Mouse (Mus musculus): ENCODE results near the gene Olfr1442. TPM values are rescaled to one million over a fixed set of nuclear protein-coding genes. Genes with fewer than 3 reads are reported as not detected.
"Not testable (repeated sequence)": the region's sequence is repeated elsewhere in the genome, so short reads cannot be mapped to it uniquely, and the experiment has no call there.

Olfr1442 gene
- not detected in 2 replicates for polyA plus RNA-seq (2015; fragmentation: Nextera tagmentation; extraction: Ambion mirVana)

DNA sequence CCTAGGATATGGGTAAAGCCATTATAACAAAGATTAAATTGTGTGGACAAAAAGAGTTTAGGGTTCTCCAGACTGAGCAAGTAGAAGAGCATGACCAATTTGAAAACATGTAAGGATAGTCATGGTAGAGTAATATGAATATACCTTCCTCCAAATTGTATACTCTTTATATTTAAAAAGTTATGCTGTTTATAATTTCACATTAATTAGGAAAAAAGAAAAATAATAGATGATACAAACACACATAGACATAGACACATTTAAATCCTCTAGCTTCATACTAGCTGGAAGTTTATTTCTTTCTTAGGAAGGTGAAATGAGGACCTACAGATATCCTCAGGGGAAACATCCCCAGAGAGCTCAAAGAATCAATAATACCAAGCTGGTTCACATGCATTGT lies at the start of gene Olfr1442:
Olfr1442 (plus strand) TSS at position 301 of the 400 bp plus-strand sequence.
- H3K4me1 ChIP-seq = no peaks in the 10 kb centered on the region
- no peak for ATAC-seq (ENCODE audit: insufficient number of reproducible peaks, low FRiP score, low TSS enrichment, low read depth)
- H3K9ac ChIP-seq = no peak within 1 kb of the TSS
- no peak within 1 kb of the TSS for H3K27ac ChIP-seq
- no peaks in the 10 kb centered on the region for H3K27me3 ChIP-seq
- H3K9me3 ChIP-seq = no peaks in the 10 kb centered on the region
- no peaks in the 10 kb centered on the region for H3K36me3 ChIP-seq
- no peak within 1 kb of the TSS for H3K4me2 ChIP-seq
- no peak within 1 kb of the TSS for H3K4me3 ChIP-seq

DNA sequence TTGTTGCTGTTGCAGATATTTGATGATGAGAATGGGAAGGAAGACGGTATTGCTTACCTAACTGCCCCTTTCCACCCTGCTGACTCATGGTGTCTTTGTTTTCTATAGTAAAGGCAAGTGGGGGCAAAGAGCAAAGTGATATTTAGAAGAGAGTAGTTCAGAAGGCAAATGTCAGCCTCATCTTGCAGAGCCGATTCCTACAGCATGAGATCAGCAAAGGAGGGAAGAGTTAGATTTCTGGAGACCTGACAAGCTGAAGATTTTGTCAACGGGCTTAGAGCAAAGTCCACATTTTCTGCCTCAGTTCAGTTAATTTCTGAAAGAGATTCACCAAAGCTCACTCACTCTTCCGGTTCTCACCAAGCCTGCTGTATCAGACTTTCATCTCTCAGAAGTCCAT lies 37.1 kb upstream of the Olfr1442 start, which contains the start of gene Glyat:
Glyat (plus strand) TSS at position 133 of the 400 bp plus-strand sequence.
- no peaks in the 10 kb centered on the region for H3K9me3 ChIP-seq
- ATAC-seq (ENCODE audit: insufficient number of reproducible peaks, low FRiP score, low TSS enrichment, low read depth) = no peak
- H3K27ac ChIP-seq = no peak within 1 kb of the TSS
- H3K27me3 ChIP-seq = no peaks in the 10 kb centered on the region
- H3K4me1 ChIP-seq = no peaks in the 10 kb centered on the region
- no peaks in the 10 kb centered on the region for H3K36me3 ChIP-seq
- H3K4me2 ChIP-seq = no peak within 1 kb of the TSS
- H3K9ac ChIP-seq = no peak within 1 kb of the TSS
- WGBS = 83% methylated on average over 4 of the region's 4 CpGs
- H3K4me3 ChIP-seq = no peak within 1 kb of the TSS

GRCm38 (mm10) chr19:12634259-12634658 lies 36.0 kb upstream of the Olfr1442 start:
- H3K4me3 ChIP-seq = no peak overlapping the region
- no peaks in the 10 kb centered on the region for H3K36me3 ChIP-seq
- no peak overlapping the region for H3K9ac ChIP-seq
- no peaks in the 10 kb centered on the region for H3K9me3 ChIP-seq
- H3K4me2 ChIP-seq = no peak overlapping the region
- WGBS = 83% methylated on average over 3 of the region's 3 CpGs
- no peak overlapping the region for H3K27ac ChIP-seq
- ATAC-seq (ENCODE audit: insufficient number of reproducible peaks, low FRiP score, low TSS enrichment, low read depth) = no peak
- no peaks in the 10 kb centered on the region for H3K4me1 ChIP-seq
- no peaks in the 10 kb centered on the region for H3K27me3 ChIP-seq

DNA sequence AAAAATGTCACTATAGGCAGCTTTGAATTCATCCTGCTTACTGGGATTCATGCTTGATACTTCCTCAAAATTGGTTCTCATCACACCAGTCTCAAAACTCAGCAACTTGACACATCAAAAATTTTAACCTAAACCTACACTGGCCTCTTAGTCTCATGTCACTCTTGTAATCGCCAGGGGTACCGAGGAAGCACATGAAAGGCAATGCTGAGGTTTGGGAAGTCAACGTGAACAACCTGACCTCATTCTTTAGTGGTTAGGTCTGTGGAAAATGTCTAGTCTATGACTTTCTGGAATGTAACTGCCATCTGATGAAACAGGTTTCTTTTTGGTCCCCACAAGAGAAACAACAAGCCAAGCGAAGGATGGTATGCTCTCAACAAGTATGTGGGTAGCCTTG lies 35.3 kb upstream of the Olfr1442 start:
- 89% methylated on average over 4 of the region's 4 CpGs for WGBS
- no peaks in the 10 kb centered on the region for H3K9me3 ChIP-seq
- no peaks in the 10 kb centered on the region for H3K4me1 ChIP-seq
- H3K27ac ChIP-seq = no peak overlapping the region
- no peaks in the 10 kb centered on the region for H3K27me3 ChIP-seq
- H3K4me2 ChIP-seq = no peak overlapping the region
- no peaks in the 10 kb centered on the region for H3K36me3 ChIP-seq
- no peak for ATAC-seq (ENCODE audit: insufficient number of reproducible peaks, low FRiP score, low TSS enrichment, low read depth)
- no peak overlapping the region for H3K4me3 ChIP-seq
- H3K9ac ChIP-seq = no peak overlapping the region

DNA sequence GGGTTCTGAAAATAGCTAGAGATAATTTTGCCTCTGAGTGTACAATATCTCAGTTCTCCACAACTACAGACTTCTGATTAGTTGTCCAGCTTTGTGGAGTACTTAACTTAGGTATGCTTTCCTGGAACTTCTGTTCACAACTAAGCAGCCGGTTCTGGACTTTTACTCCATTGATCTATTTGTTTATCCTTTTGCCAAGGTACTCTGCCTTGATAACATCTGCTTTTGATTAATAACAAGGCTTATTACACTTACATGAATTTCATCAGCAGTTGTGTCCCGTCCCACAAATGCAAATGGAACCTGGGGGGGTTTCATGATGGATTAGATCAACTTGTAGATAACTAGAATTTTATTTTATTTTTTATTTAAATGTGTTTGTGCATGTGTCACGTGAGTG lies 33.4 kb upstream of the Olfr1442 start:
- no peak overlapping the region for H3K9ac ChIP-seq
- WGBS = 66% methylated on average over 3 of the region's 3 CpGs
- no peaks in the 10 kb centered on the region for H3K9me3 ChIP-seq
- H3K4me3 ChIP-seq = no peak overlapping the region
- H3K4me2 ChIP-seq = no peak overlapping the region
- H3K27ac ChIP-seq = no peak overlapping the region
- no peak for ATAC-seq (ENCODE audit: insufficient number of reproducible peaks, low FRiP score, low TSS enrichment, low read depth)
- H3K4me1 ChIP-seq = no peaks in the 10 kb centered on the region
- H3K36me3 ChIP-seq = no peaks in the 10 kb centered on the region
- H3K27me3 ChIP-seq = no peaks in the 10 kb centered on the region

DNA sequence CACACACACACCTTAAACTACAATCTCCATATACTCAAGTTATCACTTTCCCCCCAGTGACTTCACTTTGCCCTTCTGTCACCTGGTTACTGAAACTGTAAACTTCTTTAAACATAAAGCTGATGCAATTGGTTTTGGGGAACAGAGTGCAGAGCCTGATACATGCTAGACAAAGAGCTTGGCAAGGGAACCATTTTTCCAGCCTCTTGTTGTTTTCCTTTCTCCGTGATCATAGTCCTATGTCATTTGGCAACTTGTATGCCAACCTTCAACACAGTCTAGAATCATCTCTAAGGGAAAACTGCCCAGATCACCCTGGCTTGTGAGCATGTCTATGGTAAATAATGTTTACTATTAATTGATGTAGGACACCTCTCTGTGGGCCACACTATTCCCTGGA lies 32.2 kb upstream of the Olfr1442 start:
- H3K4me2 ChIP-seq = no peak overlapping the region
- ATAC-seq (ENCODE audit: insufficient number of reproducible peaks, low FRiP score, low TSS enrichment, low read depth) = no peak
- no peaks in the 10 kb centered on the region for H3K4me1 ChIP-seq
- H3K4me3 ChIP-seq = no peak overlapping the region
- no peak overlapping the region for H3K27ac ChIP-seq
- no peak overlapping the region for H3K9ac ChIP-seq
- 90% methylated on average over 1 of the region's 1 CpGs for WGBS
- no peaks in the 10 kb centered on the region for H3K27me3 ChIP-seq
- no peaks in the 10 kb centered on the region for H3K36me3 ChIP-seq
- H3K9me3 ChIP-seq = no peaks in the 10 kb centered on the region

- ATAC-seq (ENCODE audit: insufficient number of reproducible peaks, low FRiP score, low TSS enrichment, low read depth) = no peak
- no peak overlapping the region for H3K4me2 ChIP-seq
- H3K27me3 ChIP-seq = no peaks in the 10 kb centered on the region
- H3K4me1 ChIP-seq = no peaks in the 10 kb centered on the region
- H3K36me3 ChIP-seq = no peaks in the 10 kb centered on the region
- H3K27ac ChIP-seq = no peak overlapping the region
- H3K9ac ChIP-seq = no peak overlapping the region
- no peaks in the 10 kb centered on the region for H3K9me3 ChIP-seq
- H3K4me3 ChIP-seq = no peak overlapping the region
Measured at GRCm38 (mm10) chr19:12649511-12649910, 20.7 kb upstream of the Olfr1442 start.

- Histone ChIP-seq H3K36me3 (no peaks in the 10 kb centered on the region), H3K27ac (no peak overlapping the region), H3K9ac (no peak overlapping the region), H3K9me3 (no peaks in the 10 kb centered on the region), H3K27me3 (no peaks in the 10 kb centered on the region), H3K4me1 (no peaks in the 10 kb centered on the region), H3K4me3 (no peak overlapping the region), H3K4me2 (no peak overlapping the region)
- ATAC-seq (ENCODE audit: insufficient number of reproducible peaks, low FRiP score, low TSS enrichment, low read depth) = no peak
- 58% methylated on average over 1 of the region's 1 CpGs for WGBS
Measured at GRCm38 (mm10) chr19:12666156-12666555, 4.1 kb upstream of the Olfr1442 start.

DNA sequence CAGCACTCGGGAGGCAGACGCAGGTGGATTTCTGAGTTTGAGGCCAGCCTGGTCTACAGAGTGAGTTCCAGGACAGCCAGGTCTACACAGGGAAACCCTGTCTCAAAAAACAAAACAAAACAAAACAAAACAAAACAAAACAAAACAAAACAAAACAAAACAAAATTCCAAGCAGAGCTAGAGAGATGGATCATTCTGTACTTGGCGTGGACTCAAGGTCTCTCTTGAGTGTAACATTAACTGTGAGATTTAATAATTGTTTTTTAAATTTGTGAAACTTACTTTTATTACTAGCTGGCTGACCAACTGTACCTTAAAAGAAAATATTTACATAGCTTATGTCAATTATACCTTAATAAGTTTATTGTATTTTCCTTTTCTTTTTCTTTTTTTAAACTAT lies 1.6 kb upstream of the Olfr1442 start:
- not testable (repeated sequence) for H3K4me3 ChIP-seq; H3K27ac ChIP-seq; H3K4me1 ChIP-seq; ATAC-seq (ENCODE audit: insufficient number of reproducible peaks, low FRiP score, low TSS enrichment, low read depth); H3K9ac ChIP-seq; H3K27me3 ChIP-seq; H3K4me2 ChIP-seq; H3K9me3 ChIP-seq; H3K36me3 ChIP-seq
- WGBS = 97% methylated on average over 3 of the region's 3 CpGs

DNA sequence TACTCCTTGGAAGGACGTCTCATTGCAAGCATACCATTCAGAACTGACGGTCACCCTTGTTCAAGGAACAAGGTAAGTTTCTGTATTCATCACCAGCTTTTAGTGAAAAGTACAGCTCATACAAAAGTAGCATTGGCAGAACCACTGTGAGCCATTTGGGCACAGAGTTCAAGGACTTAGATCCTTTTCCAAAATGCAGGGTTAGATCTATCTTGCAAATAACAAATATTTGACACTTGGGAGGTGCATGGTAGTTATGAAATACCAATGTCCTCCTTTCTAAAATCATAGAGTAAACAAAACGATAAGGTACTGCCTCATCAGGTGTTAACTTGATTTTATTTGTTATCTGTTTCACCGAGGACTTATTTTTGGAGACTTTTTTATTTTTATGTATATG lies 812 bp downstream of the Olfr1442 start:
- Histone ChIP-seq H3K36me3 (no peaks in the 10 kb centered on the region), H3K4me2 (no peak overlapping the region), H3K27me3 (no peaks in the 10 kb centered on the region), H3K27ac (no peak overlapping the region), H3K9me3 (no peaks in the 10 kb centered on the region), H3K4me1 (no peaks in the 10 kb centered on the region), H3K4me3 (no peak overlapping the region), H3K9ac (no peak overlapping the region)
- WGBS = 88% methylated on average over 4 of the region's 4 CpGs
- no peak for ATAC-seq (ENCODE audit: insufficient number of reproducible peaks, low FRiP score, low TSS enrichment, low read depth)

DNA sequence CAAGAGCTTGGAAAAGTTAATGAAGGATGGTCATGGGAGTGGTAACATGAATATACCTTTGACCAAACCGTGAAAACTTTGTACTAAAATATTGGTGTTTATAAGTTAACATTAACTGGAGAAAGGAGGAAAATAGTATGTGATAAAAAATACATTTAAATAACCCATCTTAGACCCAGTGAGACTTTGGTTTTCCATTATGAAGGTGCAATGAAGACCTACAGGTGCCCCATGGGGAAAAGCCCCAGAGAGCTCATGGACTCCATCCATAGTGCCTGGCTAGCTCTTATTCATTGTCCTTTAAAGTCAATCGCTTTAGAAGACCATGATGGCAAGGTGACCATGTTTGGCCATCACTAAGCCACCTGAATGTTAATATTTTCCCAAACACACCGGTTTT lies 7.6 kb downstream of the Olfr1442 start, which contains the start of gene Olfr1443:
Olfr1443 (plus strand) TSS at position 301 of the 400 bp plus-strand sequence.
- 74% methylated on average over 3 of the region's 3 CpGs for WGBS
- Histone ChIP-seq H3K36me3 (no peaks in the 10 kb centered on the region), H3K27me3 (no peaks in the 10 kb centered on the region)

DNA sequence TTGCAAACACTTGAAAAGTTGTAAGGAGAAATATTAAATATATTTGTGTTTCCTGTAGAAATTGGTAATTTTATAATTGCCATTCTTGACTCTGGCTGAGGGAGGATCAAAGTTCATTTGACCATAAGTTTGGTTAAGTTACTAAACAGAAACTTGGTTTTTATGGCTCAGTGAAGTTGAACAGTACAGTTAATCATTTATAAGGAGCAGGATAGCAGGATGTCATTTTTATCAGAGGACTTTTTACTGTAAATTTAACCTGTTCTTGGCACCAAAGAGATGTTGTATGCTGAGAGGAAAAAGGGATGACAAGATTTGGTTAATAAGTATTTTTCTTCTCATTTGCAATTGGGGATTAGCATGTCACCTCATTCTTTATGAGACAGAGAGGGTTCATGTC lies 14.4 kb downstream of the Olfr1442 start:
- no peaks in the 10 kb centered on the region for H3K27me3 ChIP-seq
- H3K4me3 ChIP-seq = no peak overlapping the region
- no peak overlapping the region for H3K4me2 ChIP-seq
- H3K36me3 ChIP-seq = no peaks in the 10 kb centered on the region
- H3K4me1 ChIP-seq = no peaks in the 10 kb centered on the region
- H3K9me3 ChIP-seq = no peaks in the 10 kb centered on the region
- ATAC-seq (ENCODE audit: insufficient number of reproducible peaks, low FRiP score, low TSS enrichment, low read depth) = no peak
- no peak overlapping the region for H3K27ac ChIP-seq
- no peak overlapping the region for H3K9ac ChIP-seq

More for the DNA sequence above, 7.6 kb downstream of the Olfr1442 start, which contains the start of gene Olfr1443:
- no peak within 1 kb of the TSS for H3K9ac ChIP-seq
- no peak within 1 kb of the TSS for H3K27ac ChIP-seq
- H3K4me1 ChIP-seq = no peaks in the 10 kb centered on the region
- H3K9me3 ChIP-seq = no peaks in the 10 kb centered on the region
- no peak within 1 kb of the TSS for H3K4me2 ChIP-seq
- H3K4me3 ChIP-seq = no peak within 1 kb of the TSS
- ATAC-seq (ENCODE audit: insufficient number of reproducible peaks, low FRiP score, low TSS enrichment, low read depth) = no peak

DNA sequence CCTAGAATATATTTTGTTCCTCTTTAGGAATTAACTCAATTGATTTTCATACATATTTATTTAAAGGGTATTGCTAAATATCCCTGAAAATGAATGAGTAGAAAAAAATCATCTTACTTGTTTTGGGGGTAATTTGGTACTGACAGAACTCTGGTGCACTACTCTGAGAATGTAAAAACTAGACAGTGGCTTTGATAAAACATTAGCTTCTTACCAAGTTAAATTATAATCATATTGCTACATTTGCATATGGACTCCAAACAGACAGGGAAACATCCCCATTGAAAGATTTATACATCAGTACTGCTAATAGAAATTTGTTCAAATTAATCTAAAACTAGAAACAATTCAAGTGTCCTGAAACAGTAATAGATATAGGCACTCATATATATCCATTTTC lies 15.0 kb downstream of the Olfr1442 start:
- H3K4me2 ChIP-seq = no peak overlapping the region
- no peaks in the 10 kb centered on the region for H3K36me3 ChIP-seq
- no peak overlapping the region for H3K4me3 ChIP-seq
- H3K9me3 ChIP-seq = no peaks in the 10 kb centered on the region
- no peak for ATAC-seq (ENCODE audit: insufficient number of reproducible peaks, low FRiP score, low TSS enrichment, low read depth)
- H3K27me3 ChIP-seq = no peaks in the 10 kb centered on the region
- no peaks in the 10 kb centered on the region for H3K4me1 ChIP-seq
- H3K9ac ChIP-seq = no peak overlapping the region
- H3K27ac ChIP-seq = no peak overlapping the region

All from limb, embryonic 15.5 days (tissue).